Mouse (Mus musculus): ENCODE data around the gene Ccdc102a.

- TF ChIP-seq CTCF (IDR thresholded peaks at IDR 0.05; ENCODE audit: borderline replicate concordance, extremely low read depth, insufficient read depth, insufficient read length) (peak; percentile 91), POLR2A (IDR thresholded peaks at IDR 0.05; ENCODE audit: borderline replicate concordance, extremely low read depth, insufficient read depth, insufficient read length, poor library complexity, severe bottlenecking) (no peak)
These were observed 43.5 kb downstream of the Ccdc102a start for GRCm38 (mm10) chr8:94874358-94874757.
